Mouse (Mus musculus) right cerebral cortex, postnatal 25 days (tissue): ENCODE results near the gene Galns.
A peak's percentile ranks its signal among the peaks of the same experiment; 100 is the strongest.
"Not testable (repeated sequence)": the region's sequence is repeated elsewhere in the genome, so short reads cannot be mapped to it uniquely, and the experiment has no call there.

ENCODE experiments used
- DNase-seq: peaks from one replicate; pipeline ENCODE4 v3.0.0; 2022

The Galns gene

GRCm38 (mm10) chr8:122633205-122633604 is 21.9 kb upstream of the Galns start:
- DNase-seq: no peak

GRCm38 (mm10) chr8:122632134-122632533 is 20.9 kb upstream of the Galns start:
- DNase-seq: not testable (repeated sequence)

DNA sequence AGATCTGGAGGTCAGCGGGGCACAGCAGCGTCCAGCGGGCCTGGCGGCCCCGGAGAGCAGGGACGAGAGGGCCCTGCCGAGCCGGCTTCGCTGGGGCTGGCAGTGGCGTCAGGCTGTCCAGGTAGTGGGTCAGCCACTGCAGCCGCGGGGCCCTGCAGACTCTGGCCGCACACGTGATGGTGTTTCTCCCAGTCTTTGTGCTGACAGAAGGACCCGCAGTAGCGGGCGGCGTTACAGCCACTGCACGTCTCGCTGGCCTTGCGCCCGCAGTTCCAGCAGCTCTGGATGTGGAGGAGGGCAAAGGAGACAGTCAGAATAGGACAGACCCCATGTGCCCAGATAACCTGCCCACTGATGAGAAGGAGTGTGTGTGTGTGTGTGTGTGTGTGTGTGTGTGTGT is 19.4 kb upstream of the Galns start:
- no peak for DNase-seq

DNA sequence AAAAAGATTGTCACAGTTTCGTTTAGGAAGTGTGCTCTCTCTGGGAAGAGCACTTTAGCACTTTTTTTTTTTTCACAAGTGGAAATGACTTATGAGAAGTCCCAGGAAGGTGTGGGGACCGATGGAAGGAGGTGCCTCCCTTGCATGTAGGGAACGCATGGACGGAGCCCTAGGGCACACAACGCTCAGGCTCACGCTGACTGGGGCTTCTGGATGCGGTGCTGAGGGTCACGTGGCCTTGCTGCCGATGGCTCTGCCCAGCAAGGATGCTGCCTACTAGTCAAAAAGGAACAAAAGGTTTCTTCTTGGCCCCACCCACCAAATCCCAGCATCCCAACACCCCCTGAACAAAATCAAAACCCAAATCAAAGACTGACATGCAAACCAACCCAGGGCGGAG is 18.1 kb upstream of the Galns start:
- DNase-seq: no peak

- DNase-seq: no peak
Measured at GRCm38 (mm10) chr8:122626896-122627295, 15.6 kb upstream of the Galns start.

DNA sequence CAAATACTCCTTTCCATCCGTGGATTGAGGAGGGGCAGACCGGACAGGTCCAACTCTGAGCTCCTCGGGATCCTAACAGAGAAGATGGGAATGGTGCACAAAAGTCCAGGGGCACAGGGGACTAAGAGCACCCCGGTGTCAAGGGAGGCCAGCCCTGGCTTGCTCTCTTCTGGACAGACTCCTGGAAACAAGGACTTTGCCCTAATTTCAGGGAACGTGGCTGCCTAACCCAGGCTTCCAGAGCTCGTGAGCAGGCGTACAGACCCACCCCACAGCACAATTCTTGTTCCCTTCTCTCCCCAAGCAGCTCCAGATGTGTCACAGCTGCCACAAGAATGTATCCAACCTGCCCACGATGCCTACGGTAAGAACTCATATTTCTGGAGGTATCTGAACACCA is 14.5 kb upstream of the Galns start:
- DNase-seq: no peak

GRCm38 (mm10) chr8:122624653-122625052 is 13.4 kb upstream of the Galns start:
- DNase-seq: no peak

DNA sequence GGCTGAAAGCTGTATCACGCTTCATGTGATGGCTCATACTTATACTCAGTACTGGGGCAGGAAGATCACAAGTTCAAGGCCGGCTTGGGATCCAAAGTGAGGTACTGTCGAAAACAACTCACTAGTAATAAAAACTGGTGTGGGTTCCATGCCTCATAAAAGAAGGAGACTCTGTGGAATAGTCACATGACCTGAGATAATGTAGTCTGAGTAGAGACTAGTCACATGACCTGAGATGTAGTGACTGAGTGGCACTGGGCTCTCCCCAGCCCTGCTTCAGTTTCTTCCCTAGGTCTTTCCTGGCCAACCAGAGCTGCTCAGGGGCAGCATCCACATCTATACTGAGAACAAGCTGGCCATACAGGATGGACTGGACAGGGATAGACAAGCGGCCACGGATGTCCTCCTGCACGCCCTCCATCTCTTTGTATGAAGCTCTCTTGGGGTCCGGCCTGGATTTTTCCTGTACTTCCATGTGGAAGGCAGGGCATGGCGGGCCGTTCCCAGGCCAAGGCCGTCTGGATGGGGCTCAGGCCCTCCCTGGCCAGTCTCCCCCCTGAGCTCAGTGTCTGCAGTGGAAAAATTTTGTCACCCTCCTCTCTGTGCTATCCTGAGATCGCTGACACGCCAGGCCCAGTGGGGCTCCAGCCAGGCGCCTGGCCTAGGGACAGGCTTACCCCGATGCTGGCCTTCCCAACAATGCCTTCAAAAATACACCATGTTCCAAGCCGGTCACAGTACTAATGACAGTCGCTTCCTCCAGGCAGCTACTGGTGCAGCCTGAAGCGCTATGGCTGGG is 12.8 kb upstream of the Galns start:
- no peak for DNase-seq

DNA sequence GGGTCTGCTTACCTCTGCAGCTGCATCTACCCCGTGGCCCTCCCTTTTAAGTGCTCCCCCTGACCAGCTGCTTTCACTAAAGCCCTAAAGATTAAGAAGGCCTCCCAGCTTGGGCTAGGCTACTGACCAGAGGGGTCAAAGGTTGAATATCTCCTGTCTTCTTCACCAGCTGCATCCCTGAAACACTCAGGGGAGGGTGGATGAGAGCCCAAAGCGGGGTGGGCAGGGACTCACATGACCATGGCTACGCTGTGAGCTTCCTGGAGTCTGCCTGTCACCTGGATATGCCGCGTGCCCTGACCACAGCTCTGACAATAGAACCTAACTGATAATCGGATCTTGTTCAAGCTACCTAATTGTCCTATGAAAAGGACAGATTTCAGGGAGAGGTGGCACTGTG is 11.5 kb upstream of the Galns start, which contains the start of gene Pabpn1l:
TSS of gene Pabpn1l (minus strand) at position 13 of the 400 bp plus-strand sequence.
- no peak for DNase-seq

DNA sequence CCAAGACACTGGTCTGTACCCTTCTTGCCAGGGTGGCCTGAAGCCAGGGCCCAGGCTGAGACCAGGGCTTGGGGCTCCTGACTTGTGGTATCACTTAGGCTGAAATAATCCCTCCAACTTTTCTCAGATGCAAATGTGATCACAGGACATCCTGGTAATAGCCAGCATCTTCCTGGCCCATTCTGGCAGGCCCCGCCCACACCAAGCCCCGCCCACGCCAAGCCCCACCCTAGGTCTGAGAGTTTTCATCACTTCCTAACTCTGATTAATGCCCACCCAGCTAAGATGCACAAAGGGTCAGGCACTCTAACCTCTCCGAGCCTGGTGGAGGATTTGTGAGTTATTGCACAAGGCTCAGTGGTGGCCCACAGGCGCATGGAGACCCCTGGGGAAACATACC is 9.2 kb upstream of the Galns start:
- no peak for DNase-seq

DNA sequence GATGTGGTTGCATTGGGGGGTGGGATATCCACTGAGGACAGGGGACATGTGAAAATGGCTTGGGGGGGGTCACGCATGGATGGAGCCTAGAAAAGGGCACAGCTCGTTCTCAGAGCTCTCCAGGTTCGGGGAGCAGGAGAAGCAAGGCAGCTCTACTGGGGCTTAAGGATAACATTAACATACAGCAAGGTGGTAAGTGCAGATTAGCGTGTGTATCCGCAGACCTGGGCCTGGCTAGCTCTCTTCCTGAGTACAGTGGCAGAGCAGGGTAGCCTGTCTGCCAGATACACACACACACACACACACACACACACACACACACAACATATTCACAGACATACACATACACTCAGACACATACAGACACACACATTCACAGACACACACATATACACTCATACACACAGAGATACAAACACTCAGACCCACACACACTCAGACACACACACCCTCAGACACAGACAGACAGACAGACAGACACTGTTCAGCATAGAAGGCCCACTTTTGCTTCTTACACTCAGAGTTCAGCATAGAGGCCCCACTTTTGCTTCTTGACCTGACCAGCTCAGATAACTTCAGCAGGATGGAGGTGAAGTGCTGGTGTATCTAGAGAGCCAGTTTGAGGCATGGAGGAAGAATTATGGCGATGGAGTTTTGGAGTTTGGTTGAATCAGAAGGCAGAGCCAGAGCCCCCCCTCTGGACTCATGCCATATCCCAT is 7.6 kb upstream of the Galns start:
- no peak for DNase-seq

DNA sequence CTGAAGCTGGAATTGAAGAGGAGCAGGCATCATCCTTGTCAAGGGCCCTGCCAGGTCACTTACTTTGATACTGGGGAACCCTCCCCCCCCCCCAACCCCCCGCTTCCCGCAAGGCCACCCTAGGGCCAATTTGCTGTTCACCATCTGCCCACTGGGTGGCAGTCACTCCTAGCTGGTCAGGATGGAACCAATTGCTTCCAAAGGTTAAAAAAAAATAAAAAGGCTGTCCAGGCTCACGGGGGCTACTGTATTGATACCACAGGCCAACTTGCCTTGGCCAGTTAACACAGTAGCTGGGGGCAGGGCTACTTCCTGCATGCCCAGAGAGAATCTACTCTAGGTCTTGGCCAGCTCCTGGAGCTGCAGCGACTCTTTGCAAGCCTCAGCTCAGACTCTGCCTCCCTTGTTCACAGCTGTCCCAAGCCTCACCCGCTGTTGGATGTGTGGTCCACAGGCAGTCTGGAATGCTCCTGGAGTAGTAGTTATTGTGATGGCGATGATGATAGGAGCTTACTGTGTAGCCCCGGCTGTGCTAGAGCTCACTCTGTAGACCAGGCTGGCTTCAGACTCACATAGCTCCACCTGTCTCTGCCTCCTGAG is 6.8 kb upstream of the Galns start:
- DNase-seq: peak; percentile 58

- no peak for DNase-seq
Measured at GRCm38 (mm10) chr8:122616181-122616905, 5.1 kb upstream of the Galns start.

DNA sequence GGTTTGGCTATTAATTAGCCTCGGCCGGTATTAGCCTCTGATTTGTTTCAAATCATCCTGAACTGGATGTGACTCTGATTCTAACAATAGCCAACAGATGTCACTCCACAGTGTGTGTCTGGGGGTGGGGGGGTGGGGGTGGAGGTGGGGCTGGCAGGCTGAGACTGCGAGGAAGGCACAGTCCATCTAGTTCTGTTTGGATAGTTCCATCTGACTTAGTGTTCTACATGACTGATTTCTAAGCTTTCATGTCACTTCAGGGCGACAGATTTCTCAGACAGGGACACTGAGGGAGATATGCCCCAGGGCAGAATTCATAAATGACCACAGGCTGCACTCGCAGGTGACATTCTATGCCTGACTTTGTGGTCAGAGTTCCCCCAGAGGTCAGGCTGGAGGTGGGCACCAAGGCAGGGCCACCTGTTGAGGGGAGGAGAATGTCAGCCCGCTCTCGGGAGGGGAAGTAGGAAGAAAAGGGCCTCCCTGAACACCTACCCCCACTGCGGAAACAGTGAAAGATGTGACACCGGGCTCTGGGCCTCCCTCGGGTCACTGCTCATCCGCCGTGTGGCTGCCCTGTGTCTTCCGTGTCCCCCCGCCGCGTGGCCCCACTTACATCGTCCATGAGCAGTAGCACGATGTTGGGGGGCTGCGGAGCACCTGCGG is 518 bp downstream of the Galns start:
- DNase-seq: no peak

GRCm38 (mm10) chr8:122610209-122610608 is 1.1 kb downstream of the Galns start:
- DNase-seq: no peak

DNA sequence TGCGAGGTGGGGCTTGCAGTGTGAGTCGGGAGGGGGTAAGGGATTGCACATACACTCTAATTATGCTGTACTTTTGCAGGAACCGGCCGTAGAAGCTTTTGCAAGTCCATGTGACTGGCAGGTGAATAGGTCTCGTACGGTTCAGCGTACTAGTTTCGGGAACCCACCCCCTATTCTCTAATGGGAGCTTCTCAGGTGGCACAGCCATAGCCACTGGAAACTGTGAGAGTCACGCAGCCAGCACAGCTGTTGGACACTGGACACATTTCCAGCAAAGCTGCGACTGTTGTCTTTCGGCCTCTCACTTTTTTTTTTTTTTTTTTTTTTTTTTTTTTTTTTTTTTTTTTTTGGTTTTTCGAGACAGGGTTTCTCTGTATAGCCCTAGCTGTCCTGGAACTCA is 4.5 kb downstream of the Galns start:
- DNase-seq: no peak

GRCm38 (mm10) chr8:122605367-122605766 is 5.9 kb downstream of the Galns start:
- DNase-seq: peak; percentile 11

- no peak for DNase-seq
Measured at GRCm38 (mm10) chr8:122604640-122605039, 6.6 kb downstream of the Galns start.

DNA sequence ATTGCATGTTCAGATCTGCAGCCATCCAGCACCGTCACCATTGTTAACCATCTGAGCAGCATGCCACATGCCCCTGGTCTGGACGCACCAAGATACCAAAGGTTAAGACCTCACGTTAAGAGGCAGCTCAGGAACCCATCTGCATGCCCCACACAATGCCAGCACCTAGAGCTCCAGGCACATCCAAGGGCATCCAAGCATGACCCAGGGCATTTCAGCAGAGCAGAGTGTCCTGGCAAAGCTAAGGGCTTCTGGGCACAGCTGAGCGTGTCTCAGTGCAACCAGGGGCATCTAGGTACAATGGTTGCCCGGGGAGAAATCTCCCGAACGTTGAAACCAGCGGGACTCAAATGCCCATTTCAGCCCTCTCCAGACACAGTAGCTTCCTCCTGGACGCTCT is 10.6 kb downstream of the Galns start:
- no peak for DNase-seq

DNA sequence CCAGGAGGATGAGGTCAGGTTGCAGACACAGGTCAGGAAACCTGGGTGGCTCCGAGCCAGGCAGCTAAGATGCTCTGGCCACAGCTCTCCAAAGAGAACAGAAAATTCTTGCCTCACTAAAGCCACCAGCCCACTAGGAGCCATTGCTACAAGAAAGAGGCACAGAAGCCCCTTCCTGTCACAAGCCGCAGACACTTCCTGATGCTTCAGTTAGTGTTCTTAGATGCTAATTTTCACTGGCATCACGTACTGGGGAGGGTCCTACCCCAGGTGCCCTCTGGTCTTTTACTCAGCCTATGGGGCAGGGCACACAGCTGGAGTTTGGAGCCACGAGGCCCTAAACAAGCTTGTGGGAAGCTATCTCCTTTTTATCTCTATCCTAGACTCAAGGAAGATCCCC is 15.2 kb downstream of the Galns start:
- no peak for DNase-seq

DNA sequence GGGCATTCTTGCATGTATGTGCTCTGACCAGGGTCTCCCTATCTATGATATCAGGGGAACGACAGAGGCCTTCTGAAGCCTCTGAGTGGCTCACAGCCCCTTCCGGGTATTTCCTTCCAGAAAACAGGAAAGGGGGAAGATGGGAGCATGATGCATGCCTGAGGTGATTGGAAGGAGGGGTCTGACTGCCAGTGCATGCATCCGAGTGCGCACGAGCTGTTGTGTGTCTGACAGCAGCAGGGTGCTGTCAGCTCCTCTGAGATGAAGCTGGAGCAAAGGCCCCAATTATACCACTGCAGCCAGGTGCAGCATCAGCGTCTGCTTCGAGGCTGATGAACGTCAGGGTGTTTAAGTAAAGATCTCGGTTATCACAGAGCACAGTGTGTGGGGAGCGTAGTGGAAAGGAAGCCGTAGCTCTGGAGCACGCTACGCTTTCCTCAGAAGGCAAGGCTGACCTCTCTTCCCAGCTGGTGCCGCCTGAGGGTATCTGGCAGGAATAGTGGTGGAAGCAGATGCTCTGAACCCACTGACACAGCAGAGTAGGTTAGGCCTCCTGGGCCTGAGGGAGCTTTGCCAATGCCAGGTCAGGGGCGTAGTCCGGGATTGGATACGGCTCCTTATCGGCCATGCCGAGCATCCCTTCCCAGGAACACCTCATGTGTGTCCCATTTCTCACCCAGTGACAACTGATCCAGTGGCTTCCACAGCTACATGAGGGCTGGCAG is 17.3 kb downstream of the Galns start:
- no peak for DNase-seq

DNA sequence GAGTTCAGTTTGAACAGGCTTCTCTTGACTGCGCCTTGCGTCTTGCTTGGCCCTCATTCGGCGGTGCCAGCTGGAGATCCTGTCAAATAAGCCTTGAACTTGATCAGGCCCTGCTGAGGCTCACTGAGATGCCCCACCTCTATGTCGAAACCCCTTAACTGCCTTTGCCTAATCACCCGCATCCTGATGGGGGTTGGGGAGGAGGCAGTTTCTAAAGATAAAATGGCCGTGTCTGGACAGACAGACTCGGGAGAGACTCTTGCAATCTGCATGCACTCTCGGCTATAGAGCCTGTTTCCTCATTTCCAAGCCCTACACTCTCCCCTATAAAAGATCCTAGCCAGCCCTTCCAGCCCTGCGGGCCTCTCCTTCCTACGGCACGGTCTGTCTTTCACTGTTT is 18.0 kb downstream of the Galns start:
- DNase-seq: no peak
